Mouse (Mus musculus): Measurements from ENCODE around the gene Mfsd4a. TPM values are rescaled to one million over a fixed set of nuclear protein-coding genes. Genes with fewer than 3 reads are reported as not detected.

Gene Mfsd4a
- polyA plus RNA-seq, 1 experiment from 2014 or later = 8.5 TPM

GRCm38 (mm10) chr1:131976886-131977285 lies 91.0 kb downstream of the Mfsd4a start:
- Histone ChIP-seq H3K36me3 (no peaks in the 10 kb centered on the region), H3K27me3 (replicated peaks) (peaks cover 9% of the 10 kb centered on the region; the same call in 1 of the 2 replicates), H3K27ac (no peak overlapping the region), H3K9me3 (replicated peaks) (no peaks in the 10 kb centered on the region), H3K9ac (no peak overlapping the region), H3K4me3 (no peak overlapping the region), H3K4me1 (peaks cover 32% of the 10 kb centered on the region), H3K4me2 (no peak overlapping the region)
- 79% methylated on average over 5 of the region's 5 CpGs for WGBS (ENCODE audit: insufficient replicate concordance)
- no peak for ATAC-seq

GRCm38 (mm10) chr1:131973991-131974390 lies 93.9 kb downstream of the Mfsd4a start:
- whole genome bisulfite sequencing (ENCODE audit: insufficient replicate concordance) = 64% methylated on average over 6 of the region's 6 CpGs
- ATAC-seq = no peak
- peaks cover 23% of the 10 kb centered on the region; the same call in 1 of the 2 replicates for H3K27me3 ChIP-seq (replicated peaks)

More at GRCm38 (mm10) chr1:131973991-131974390, 93.9 kb downstream of the Mfsd4a start:
- Histone ChIP-seq H3K9ac (no peak overlapping the region), H3K36me3 (no peaks in the 10 kb centered on the region), H3K4me1 (peaks cover 54% of the 10 kb centered on the region), H3K27ac (no peak overlapping the region), H3K4me2 (no peak overlapping the region), H3K4me3 (no peak overlapping the region), H3K9me3 (replicated peaks) (no peaks in the 10 kb centered on the region)

Other genes with a start within 250 kb of the Mfsd4a start
- 2.4 and 3.4 TPM in 2 replicates for gene Slc41a1, start 240.6 kb downstream of the Mfsd4a start, polyA plus RNA-seq (2016; fragmentation: Nextera tagmentation; extraction: Ambion mirVana)
- 11.2 and 11.6 TPM in 2 replicates for gene Rab29, start 200.8 kb downstream of the Mfsd4a start, polyA plus RNA-seq (2016; fragmentation: Nextera tagmentation; extraction: Ambion mirVana)
- gene Nucks1, start 157.5 kb downstream of the Mfsd4a start, polyA plus RNA-seq (2016; fragmentation: Nextera tagmentation; extraction: Ambion mirVana) = 59.7 and 62.9 TPM in 2 replicates
- gene Slc45a3, start 105.1 kb downstream of the Mfsd4a start, polyA plus RNA-seq (2016; fragmentation: Nextera tagmentation; extraction: Ambion mirVana) = 3.1 and 3.8 TPM in 2 replicates
- 14.4 and 16.4 TPM in 2 replicates for gene Elk4, start 60.5 kb downstream of the Mfsd4a start, polyA plus RNA-seq (2016; fragmentation: Nextera tagmentation; extraction: Ambion mirVana)
- gene Cdk18, start 71.6 kb upstream of the Mfsd4a start, polyA plus RNA-seq (2016; fragmentation: Nextera tagmentation; extraction: Ambion mirVana) = 2.7 and 3.1 TPM in 2 replicates
- gene Lemd1, start 123.4 kb upstream of the Mfsd4a start, polyA plus RNA-seq (2016; fragmentation: Nextera tagmentation; extraction: Ambion mirVana) = not detected in 2 replicates
- not detected in 2 replicates for gene AC124108.1, start 123.4 kb upstream of the Mfsd4a start, polyA plus RNA-seq (2016; fragmentation: Nextera tagmentation; extraction: Ambion mirVana)
- not detected in 2 replicates for gene Gm10188, start 161.7 kb upstream of the Mfsd4a start, polyA plus RNA-seq (2016; fragmentation: Nextera tagmentation; extraction: Ambion mirVana)
- 0.06 and 0.07 TPM in 2 replicates for gene Klhdc8a, start 230.6 kb upstream of the Mfsd4a start, polyA plus RNA-seq (2016; fragmentation: Nextera tagmentation; extraction: Ambion mirVana)
- gene Nuak2, start 248.1 kb upstream of the Mfsd4a start, polyA plus RNA-seq (2016; fragmentation: Nextera tagmentation; extraction: Ambion mirVana) = 1.3 and 1.7 TPM in 2 replicates